Mouse (Mus musculus) olfactory bulb, adult 2 months (tissue): ENCODE measurements at regions not wholly inside any gene's neighbourhood (a gene's known extent, or its start where the extent isn't known, plus 50 kb on each side); places are given as distances from the start of the nearest gene placed in this dataset.

ENCODE experiments used
- H3K27ac ChIP-seq: fragments of 200-500 bp; 2 replicates; pipeline ENCODE4 v1.5.1; 2012; ENCODE audit warnings: low read depth, low read length; ENCODE audit not compliant: insufficient read depth
- H3K4me1 ChIP-seq: fragments of 200-500 bp; 2 replicates; pipeline ENCODE4 v1.6.1; 2012; ENCODE audit warnings: low read length; ENCODE audit not compliant: control insufficient read depth, insufficient read depth
- H3K4me3 ChIP-seq: fragments of 200-500 bp; 2 replicates; pipeline ENCODE4 v1.5.1; 2012; ENCODE audit warnings: mild to moderate bottlenecking, low read depth, low read length, moderate library complexity; ENCODE audit not compliant: insufficient read depth
- CTCF ChIP-seq: fragments of 200-500 bp; IDR thresholded peaks from 2 replicates; pipeline ENCODE4 v1.5.1; 2012; ENCODE audit warnings: low read depth, mild to moderate bottlenecking, low read length, moderate library complexity; ENCODE audit not compliant: insufficient read depth
- POLR2A ChIP-seq: fragments of 200-500 bp; IDR thresholded peaks from 2 replicates; pipeline ENCODE4 v1.6.1; 2012; ENCODE audit warnings: mild to moderate bottlenecking, low read depth, low read length, moderate library complexity; ENCODE audit not compliant: insufficient read depth
- WGBS: fragments of 180-500 bp; shearing (Covaris S2); methylation state at CpG from one replicate; pipeline ENCODE4 v1.1.7; 2018; 5-methylcytosine and 5-hydroxymethylcytosine counted together

GRCm38 (mm10) chr2:147989616-147990015, 57.2 kb downstream of the Foxa2 start:
- no peak for TF ChIP-seq CTCF
- Histone ChIP-seq H3K4me3 (no peak overlapping the region), H3K27ac (no peak overlapping the region), H3K4me1 (no peaks in the 10 kb centered on the region)
- 69% methylated on average over 1 of the region's 1 CpGs for WGBS

DNA sequence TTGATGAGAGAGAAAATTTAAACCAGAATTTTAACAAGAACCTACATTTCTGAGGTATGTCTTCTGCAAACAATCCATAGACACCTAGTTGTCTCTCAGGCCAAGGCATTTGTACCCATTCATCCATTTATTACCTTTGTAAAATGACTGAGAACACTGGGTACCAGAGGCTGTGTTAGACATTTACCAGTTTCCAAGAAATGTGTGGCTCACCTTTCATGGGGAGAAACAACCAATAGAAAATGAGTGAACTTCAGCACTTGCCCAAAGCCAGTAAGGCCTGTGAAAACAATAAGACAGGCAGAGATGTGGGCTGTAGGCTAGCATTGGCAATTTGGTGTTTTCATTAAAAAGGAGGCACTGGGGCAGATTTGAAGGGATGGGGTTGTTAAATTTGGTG, 58.2 kb downstream of the Foxa2 start:
- Histone ChIP-seq H3K4me1 (no peaks in the 10 kb centered on the region), H3K4me3 (no peak overlapping the region), H3K27ac (no peak overlapping the region)
- TF ChIP-seq CTCF, result no peak
- no peak for TF ChIP-seq POLR2A

DNA sequence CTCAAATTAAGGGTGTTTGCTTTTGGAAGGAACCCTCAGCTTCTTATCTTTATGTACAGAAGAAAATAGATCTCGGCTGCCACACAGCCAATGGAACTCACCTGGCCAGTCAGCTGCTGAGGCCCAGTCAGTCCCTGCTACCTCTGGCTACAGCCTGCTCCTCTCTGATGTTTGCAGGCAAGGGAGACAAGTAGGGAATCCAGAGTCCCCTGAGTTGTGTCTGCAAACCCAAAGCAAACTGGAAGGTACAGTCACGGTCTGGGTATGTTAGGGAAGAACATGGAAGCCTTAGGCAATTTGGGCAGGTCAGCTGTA, 61.6 kb downstream of the Foxa2 start:
- Histone ChIP-seq H3K4me3 (no peak overlapping the region), H3K27ac (no peak overlapping the region), H3K4me1 (no peaks in the 10 kb centered on the region)
- TF ChIP-seq CTCF, result no peak
- no peak for TF ChIP-seq POLR2A
- WGBS, result 94% methylated on average over 2 of the region's 2 CpGs

DNA sequence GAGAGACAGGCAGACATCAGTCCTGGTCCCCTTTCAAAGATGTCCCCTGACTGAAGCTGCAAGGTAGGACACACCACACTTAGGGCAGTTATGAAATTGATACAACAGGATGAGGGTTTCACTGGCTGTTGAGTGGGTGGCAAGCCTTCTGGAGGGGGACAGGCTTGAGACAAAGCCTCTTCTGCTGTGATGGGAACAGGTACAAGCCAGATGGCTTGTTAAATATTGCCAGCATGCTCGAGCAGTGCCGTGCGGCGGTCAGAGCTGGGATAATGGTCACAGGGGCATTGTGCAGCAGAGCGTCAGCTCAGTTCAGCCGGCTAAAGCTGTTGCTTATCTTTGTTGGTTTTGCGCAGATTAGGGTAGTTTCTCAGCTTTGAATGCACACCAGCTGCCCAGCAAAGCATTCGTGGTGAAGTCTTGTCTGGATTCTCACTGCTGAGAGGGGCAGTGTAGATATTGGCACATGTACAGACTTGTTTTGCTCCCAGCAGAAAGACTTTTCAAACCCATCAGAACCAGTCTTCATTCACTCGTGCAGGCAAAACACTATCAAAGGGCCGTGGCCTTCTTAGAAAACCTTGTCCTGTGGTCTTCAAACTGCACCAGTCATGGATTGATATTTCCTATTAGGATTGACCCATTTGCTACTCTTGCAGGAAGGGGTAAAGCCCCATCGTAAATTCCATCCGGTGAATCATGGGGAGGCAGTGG, 62.1 kb downstream of the Foxa2 start:
- TF ChIP-seq POLR2A (no peak), CTCF (no peak)
- WGBS, result 52% methylated on average over 12 of the region's 12 CpGs
- Histone ChIP-seq H3K4me1 (no peaks in the 10 kb centered on the region), H3K27ac (no peak overlapping the region), H3K4me3 (no peak overlapping the region)

DNA sequence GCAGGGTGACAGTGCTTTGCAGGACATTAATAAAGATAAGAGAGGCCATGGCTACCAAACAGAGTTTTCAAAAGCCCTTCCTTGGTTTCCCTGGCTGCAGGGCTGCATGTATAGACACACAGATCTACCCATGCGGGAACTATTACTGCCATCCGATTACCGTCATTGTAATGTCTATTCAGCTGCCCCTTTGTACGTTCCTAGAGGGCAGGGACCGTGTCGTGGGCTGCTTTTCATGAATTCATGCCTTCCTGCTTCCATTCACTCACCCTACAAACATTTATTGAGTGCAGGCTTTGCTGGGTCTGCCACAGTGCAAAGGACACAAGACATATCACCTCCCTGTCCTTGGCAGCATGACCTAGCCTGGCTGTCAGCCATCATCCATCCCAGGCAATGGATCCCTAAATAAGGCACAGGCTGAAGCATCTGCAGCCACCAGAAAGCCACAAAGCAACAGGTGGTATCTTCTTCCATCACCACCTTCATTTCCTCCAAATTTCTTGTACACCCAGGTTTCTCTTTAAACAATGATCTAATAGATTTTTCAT, 65.8 kb downstream of the Foxa2 start:
- Histone ChIP-seq H3K27ac (no peak overlapping the region), H3K4me1 (no peaks in the 10 kb centered on the region), H3K4me3 (no peak overlapping the region)
- TF ChIP-seq POLR2A (no peak), CTCF (no peak)
- 14% methylated on average over 6 of the region's 6 CpGs for WGBS

GRCm38 (mm10) chr2:147980408-147980807, 66.4 kb downstream of the Foxa2 start:
- TF ChIP-seq POLR2A, result no peak
- TF ChIP-seq CTCF, result no peak
- H3K4me3 ChIP-seq, result no peak overlapping the region
- WGBS, result 92% methylated on average over 1 of the region's 1 CpGs
- H3K27ac ChIP-seq, result no peak overlapping the region
- no peaks in the 10 kb centered on the region for H3K4me1 ChIP-seq

DNA sequence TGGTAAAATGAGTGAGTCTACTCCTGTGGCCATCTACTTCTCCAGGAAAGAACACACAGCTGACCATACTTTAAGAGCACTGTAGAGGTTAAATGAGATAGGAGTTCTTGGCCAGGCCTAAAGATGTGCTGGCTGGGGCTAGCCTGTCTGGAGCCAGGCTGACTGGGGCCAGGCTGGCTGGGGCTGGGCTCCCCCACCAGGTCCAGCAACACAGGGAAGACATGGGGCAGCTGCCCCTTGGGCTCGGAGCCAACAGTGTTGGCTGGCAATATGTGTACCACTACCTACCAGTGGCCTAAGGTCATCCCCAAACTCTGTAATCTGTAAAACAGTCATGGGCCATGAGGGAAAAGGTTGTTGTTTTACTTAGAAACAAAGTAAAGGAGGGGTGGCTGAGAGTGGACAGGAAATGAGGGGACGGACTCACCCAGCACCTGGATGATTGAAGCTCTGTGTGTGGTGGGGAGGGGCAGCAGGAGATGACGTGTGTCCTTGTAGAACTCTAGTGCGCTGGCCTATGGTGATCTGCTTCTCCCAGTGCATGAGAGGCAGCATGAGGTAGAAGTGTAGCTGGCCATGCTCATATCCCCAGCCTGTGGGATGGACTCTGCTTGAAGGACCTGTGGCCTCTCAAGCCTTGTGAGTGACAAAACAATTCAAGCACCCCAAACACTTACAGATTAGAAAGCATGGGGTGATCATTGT, 67.0 kb downstream of the Foxa2 start:
- WGBS, result 91% methylated on average over 4 of the region's 4 CpGs
- no peak for TF ChIP-seq CTCF
- no peak overlapping the region for H3K27ac ChIP-seq
- H3K4me3 ChIP-seq, result no peak overlapping the region
- no peaks in the 10 kb centered on the region for H3K4me1 ChIP-seq

GRCm38 (mm10) chr2:147979001-147979400, 67.8 kb downstream of the Foxa2 start:
- Histone ChIP-seq H3K27ac (no peak overlapping the region), H3K4me3 (no peak overlapping the region), H3K4me1 (no peaks in the 10 kb centered on the region)
- TF ChIP-seq POLR2A (no peak), CTCF (no peak)
- 90% methylated on average over 1 of the region's 1 CpGs for WGBS

- Histone ChIP-seq H3K4me1 (no peaks in the 10 kb centered on the region), H3K4me3 (no peak overlapping the region), H3K27ac (no peak overlapping the region)
- WGBS, result 66% methylated on average over 2 of the region's 2 CpGs
- TF ChIP-seq POLR2A (no peak), CTCF (no peak)
Measured at GRCm38 (mm10) chr2:147974776-147975175, 72.0 kb downstream of the Foxa2 start.

DNA sequence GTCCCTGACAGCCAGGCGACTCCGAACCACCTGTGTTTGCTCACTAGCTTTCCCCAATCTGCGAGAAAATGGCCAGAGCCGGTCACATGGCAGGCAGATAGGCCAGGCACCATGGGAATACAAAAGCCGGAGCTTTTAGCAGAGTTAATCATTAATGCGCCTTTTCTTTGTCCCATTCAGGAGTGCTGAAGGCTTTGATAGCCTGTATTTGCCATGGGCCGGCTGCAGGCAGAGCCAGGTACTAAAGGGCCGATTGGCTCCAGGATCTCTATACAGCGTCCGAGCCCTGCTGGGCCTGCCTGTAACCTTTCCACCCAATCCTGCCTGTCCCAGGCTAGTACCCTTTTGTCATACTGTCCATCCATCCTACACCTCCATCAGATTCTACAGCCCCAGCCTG, 78.1 kb downstream of the Foxa2 start:
- TF ChIP-seq POLR2A (no peak), CTCF (no peak)
- no peaks in the 10 kb centered on the region for H3K4me1 ChIP-seq
- WGBS, result 23% methylated on average over 10 of the region's 10 CpGs
- H3K4me3 ChIP-seq, result no peak overlapping the region
- H3K27ac ChIP-seq, result no peak overlapping the region
